Mouse (Mus musculus) hindbrain, embryonic 11.5 days (tissue): Measurements from ENCODE around the gene Med12. TPM values are rescaled to one million over a fixed set of nuclear protein-coding genes. Genes with fewer than 3 reads are reported as not detected.

Experiments used
- ATAC-seq: fragments of 200-750 bp; cut with Nextera tagmentation; 2 replicates; pipeline ENCODE4 v1.8.0; 2017; ENCODE audit warnings: mild to moderate bottlenecking, moderate TSS enrichment, moderate library complexity; ENCODE audit not compliant: low FRiP score
- DNase-seq: peaks from one replicate; pipeline ENCODE4 v3.0.0-alpha.2; 2015; ENCODE audit warnings: low spot score
- H3K27ac ChIP-seq: fragments of 300-500 bp; sonication (generic); 2 replicates; pipeline ENCODE4 v1.5.1; 2014; ENCODE audit warnings: mild to moderate bottlenecking, low read depth, low read length
- H3K27me3 ChIP-seq: fragments of 300-500 bp; sonication (generic); 2 replicates; pipeline ENCODE4 v1.6.1; 2014; ENCODE audit warnings: mild to moderate bottlenecking, low read length, moderate library complexity, mixed read lengths; ENCODE audit not compliant: control insufficient read depth, insufficient read depth
- H3K36me3 ChIP-seq: fragments of 300-500 bp; sonication (generic); 2 replicates; pipeline ENCODE4 v1.6.1; 2014; ENCODE audit warnings: mild to moderate bottlenecking, low read length, moderate library complexity, mixed read lengths; ENCODE audit not compliant: control insufficient read depth, insufficient read depth
- H3K4me1 ChIP-seq: fragments of 300-500 bp; sonication (generic); replicated peaks from 2 replicates; pipeline ENCODE4 v1.6.1; 2014; ENCODE audit warnings: low read length, mixed read lengths; ENCODE audit not compliant: control insufficient read depth, insufficient read depth
- H3K4me2 ChIP-seq: fragments of 300-500 bp; sonication (generic); replicated peaks from 2 replicates; pipeline ENCODE4 v1.6.1; 2014; ENCODE audit warnings: mild to moderate bottlenecking, low read depth, low read length
- H3K4me3 ChIP-seq: fragments of 300-500 bp; sonication (generic); 2 replicates; pipeline ENCODE4 v1.5.1; 2014; ENCODE audit warnings: low read depth, low read length
- H3K9ac ChIP-seq: fragments of 300-500 bp; sonication (generic); 2 replicates; pipeline ENCODE4 v1.6.1; 2014; ENCODE audit warnings: low read depth, low read length
- H3K9me3 ChIP-seq: fragments of 300-500 bp; sonication (generic); 2 replicates; pipeline ENCODE4 v1.6.1; 2016; ENCODE audit warnings: low read length; ENCODE audit not compliant: control insufficient read depth
- WGBS: fragments of 180-500 bp; shearing (Covaris S2); extraction: QIAGEN DNeasy Blood & Tissue Kit; methylation state at CpG from one replicate; pipeline ENCODE4 v1.1.7; 2014; 5-methylcytosine and 5-hydroxymethylcytosine counted together
- polyA plus RNA-seq: library from polyadenylated mRNA; unstranded; fragments of >200 nt; fragmentation: Nextera tagmentation; extraction: Ambion mirVana; gene quantifications from 2 replicates; pipeline ENCODE4 v1.2.1, GENCODE M21; 2014

The Med12 gene
- polyA plus RNA-seq, 1 experiment from 2014 or later: 44.3 TPM

GRCm38 (mm10) chrX:101268025-101268754, 5.6 kb upstream of the Med12 start, which contains the start of gene Il2rg:
TSS of gene Il2rg (minus strand) at chrX:101268255.
- Histone ChIP-seq H3K9me3 (no peaks in the 10 kb centered on the region), H3K27ac (no peak within 1 kb of the TSS), H3K36me3 (no peaks in the 10 kb centered on the region), H3K4me3 (no peak within 1 kb of the TSS), H3K9ac (no peak within 1 kb of the TSS), H3K4me1 (no peaks in the 10 kb centered on the region), H3K4me2 (no peak within 1 kb of the TSS), H3K27me3 (no peaks in the 10 kb centered on the region)
- DNase-seq: no peak
- WGBS: 76% methylated on average over 5 of the region's 5 CpGs
- no peak for ATAC-seq

DNA sequence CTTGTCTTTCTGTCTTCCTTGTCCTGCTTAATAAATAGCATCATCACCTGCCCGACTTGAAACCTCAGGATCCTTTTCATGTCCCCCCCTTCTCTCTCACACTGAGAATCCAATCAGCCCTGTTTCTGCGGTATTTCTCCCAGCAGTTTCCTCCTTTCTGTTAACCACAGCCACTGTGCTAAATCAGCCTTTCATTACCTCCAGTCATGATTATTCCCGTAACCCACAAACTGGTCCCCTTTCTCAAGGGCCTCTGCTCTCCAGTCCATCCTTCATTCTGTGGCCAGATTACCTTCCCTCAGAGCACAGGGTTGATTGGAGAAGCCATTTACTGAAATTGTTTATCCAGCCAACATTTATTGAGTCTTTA, 5.1 kb upstream of the Med12 start, which contains the start of gene Gm20489:
Gene Gm20489 (minus strand): TSS at position 269 of the 370 bp plus-strand sequence.
- H3K4me1 ChIP-seq: no peaks in the 10 kb centered on the region

DNA sequence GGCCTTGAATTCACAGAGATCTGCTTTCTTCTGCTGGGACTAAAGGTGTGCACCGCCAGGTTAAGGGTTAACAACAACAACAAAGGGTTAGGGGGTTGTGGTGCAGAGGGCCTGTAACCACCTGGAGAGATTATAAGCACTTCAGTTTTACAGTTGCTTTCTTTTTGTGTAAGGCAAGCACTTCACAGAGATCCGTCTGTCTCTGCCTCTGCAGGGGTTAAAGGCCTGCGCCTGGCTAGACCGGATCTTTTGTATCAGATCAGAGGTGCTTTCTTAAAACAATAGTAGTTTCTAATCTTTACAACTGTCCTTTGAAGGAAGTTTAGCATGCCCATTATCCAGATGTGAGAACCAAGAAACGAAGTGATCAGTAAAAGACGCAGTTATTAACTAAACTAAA, 420 bp upstream of the Med12 start:
- Histone ChIP-seq H3K9ac (0 out of 2 replicates have a peak overlapping the region, but pooled peaks have one; percentile 5), H3K27me3 (no peaks in the 10 kb centered on the region), H3K4me3 (peak overlapping the region; percentile 51), H3K9me3 (no peaks in the 10 kb centered on the region), H3K36me3 (no peaks in the 10 kb centered on the region), H3K4me1 (no peaks in the 10 kb centered on the region), H3K27ac (no peak overlapping the region), H3K4me2 (peak overlapping the region; percentile 6; the same call in 1 of the 2 replicates)
- no peak for DNase-seq
- WGBS: 17% methylated on average over 6 of the region's 6 CpGs
- 0 out of 2 replicates have a peak, but pooled peaks have one; percentile 4 for ATAC-seq

More for the DNA sequence above, 5.1 kb upstream of the Med12 start, which contains the start of gene Gm20489:
- DNase-seq (no peak), ATAC-seq (no peak)
- Histone ChIP-seq H3K4me2 (no peak within 1 kb of the TSS), H3K27me3 (no peaks in the 10 kb centered on the region), H3K9ac (no peak within 1 kb of the TSS), H3K27ac (no peak within 1 kb of the TSS), H3K4me3 (no peak within 1 kb of the TSS), H3K9me3 (no peaks in the 10 kb centered on the region), H3K36me3 (no peaks in the 10 kb centered on the region)
- WGBS: 70% methylated on average over 3 of the region's 3 CpGs

DNA sequence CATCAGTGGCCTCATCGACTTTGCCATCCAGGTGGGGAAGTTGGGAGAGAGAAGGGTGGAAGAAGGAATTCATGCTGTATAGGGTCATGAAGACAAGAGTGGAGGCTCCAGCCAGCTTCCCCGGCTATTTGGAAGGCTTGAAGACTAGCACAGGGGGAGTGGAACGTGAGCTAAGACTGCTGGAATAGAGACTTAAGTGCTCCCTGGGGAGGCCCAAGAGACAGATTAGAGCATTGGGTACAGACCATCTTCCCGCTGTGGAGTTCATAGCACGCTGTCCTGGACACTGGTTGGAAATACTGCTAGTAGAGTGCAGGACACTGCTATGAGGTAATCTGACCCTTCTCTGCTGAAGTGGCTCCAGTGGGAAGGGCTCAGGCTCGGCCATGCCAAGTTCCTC, 9.0 kb downstream of the Med12 start:
- Histone ChIP-seq H3K4me3 (no peak overlapping the region), H3K27ac (no peak overlapping the region), H3K9ac (no peak overlapping the region), H3K27me3 (no peaks in the 10 kb centered on the region), H3K4me1 (no peaks in the 10 kb centered on the region), H3K4me2 (no peak overlapping the region), H3K9me3 (no peaks in the 10 kb centered on the region), H3K36me3 (no peaks in the 10 kb centered on the region)
- WGBS: 74% methylated on average over 6 of the region's 6 CpGs
- DNase-seq (no peak), ATAC-seq (no peak)

- ATAC-seq (no peak), DNase-seq (peak; percentile 65)
- Histone ChIP-seq H3K27me3 (no peaks in the 10 kb centered on the region), H3K4me3 (no peak overlapping the region), H3K27ac (no peak overlapping the region), H3K9ac (no peak overlapping the region), H3K4me2 (no peak overlapping the region), H3K9me3 (no peaks in the 10 kb centered on the region), H3K36me3 (no peaks in the 10 kb centered on the region), H3K4me1 (no peaks in the 10 kb centered on the region)
- 33% methylated on average over 6 of the region's 6 CpGs for WGBS
These were observed 11.7 kb downstream of the Med12 start for GRCm38 (mm10) chrX:101285534-101285933.

DNA sequence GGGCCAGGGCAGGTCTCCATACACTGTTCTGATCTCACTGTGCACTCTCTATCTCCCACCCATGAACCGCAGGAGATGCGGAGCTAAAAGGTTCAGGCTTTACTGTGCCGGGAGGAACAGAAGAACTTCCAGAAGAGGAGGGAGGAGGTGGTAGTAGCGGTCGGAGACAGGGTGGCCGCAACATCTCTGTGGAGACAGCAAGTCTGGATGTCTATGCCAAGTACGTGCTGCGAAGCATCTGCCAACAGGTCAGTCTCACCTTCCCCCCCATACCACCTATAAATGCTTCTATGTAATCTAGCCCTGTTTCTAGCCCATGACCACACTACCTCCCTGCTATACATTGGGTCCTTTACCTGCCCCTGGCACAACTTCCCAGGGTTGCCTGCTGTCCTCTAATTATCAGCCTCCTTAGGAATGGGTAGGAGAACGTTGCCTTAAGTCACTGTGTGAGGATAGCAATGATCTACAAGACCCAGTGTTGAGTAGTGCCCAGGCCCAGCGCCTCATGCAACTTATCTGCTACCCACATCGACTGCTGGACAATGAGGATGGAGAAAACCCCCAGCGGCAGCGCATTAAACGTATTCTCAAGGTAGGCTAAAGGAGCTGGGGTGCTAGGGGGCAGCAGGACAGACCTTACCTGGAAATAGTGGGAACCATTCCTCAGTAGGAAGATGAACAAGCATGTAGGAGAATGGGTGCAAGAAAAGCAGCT, 12.3 kb downstream of the Med12 start:
- Histone ChIP-seq H3K9ac (no peak overlapping the region), H3K27me3 (no peaks in the 10 kb centered on the region), H3K27ac (no peak overlapping the region), H3K36me3 (no peaks in the 10 kb centered on the region), H3K4me2 (no peak overlapping the region), H3K9me3 (no peaks in the 10 kb centered on the region), H3K4me3 (no peak overlapping the region), H3K4me1 (no peaks in the 10 kb centered on the region)
- DNase-seq (no peak), ATAC-seq (no peak)
- 91% methylated on average over 14 of the region's 14 CpGs for WGBS

DNA sequence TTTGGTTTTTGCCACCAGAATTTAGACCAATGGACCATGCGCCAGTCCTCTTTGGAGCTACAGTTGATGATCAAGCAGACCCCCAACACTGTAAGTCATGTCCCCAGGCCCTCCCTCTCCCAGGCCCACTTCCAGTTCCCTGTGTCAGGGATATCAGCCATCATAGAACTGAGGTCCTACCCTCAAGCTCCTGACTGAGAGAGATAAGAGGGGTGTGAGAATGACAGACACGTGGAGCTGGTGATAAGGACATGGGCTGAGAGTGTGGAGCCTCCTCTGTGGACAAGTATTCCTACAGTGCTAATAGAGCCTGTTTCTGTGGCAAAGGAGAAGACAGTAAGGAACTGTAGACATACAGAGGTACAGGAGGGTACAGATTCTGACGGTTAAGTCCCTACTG, 13.7 kb downstream of the Med12 start:
- Histone ChIP-seq H3K27me3 (no peaks in the 10 kb centered on the region), H3K4me3 (no peak overlapping the region), H3K27ac (no peak overlapping the region), H3K36me3 (no peaks in the 10 kb centered on the region), H3K4me2 (no peak overlapping the region), H3K9me3 (no peaks in the 10 kb centered on the region), H3K4me1 (no peaks in the 10 kb centered on the region), H3K9ac (no peak overlapping the region)
- DNase-seq: no peak
- no peak for ATAC-seq
- WGBS: 94% methylated on average over 3 of the region's 3 CpGs

GRCm38 (mm10) chrX:101288432-101288831, 14.6 kb downstream of the Med12 start:
- Histone ChIP-seq H3K27me3 (no peaks in the 10 kb centered on the region), H3K4me2 (no peak overlapping the region), H3K36me3 (no peaks in the 10 kb centered on the region)

More at GRCm38 (mm10) chrX:101288432-101288831, 14.6 kb downstream of the Med12 start:
- ATAC-seq (no peak), DNase-seq (no peak)
- Histone ChIP-seq H3K4me1 (no peaks in the 10 kb centered on the region), H3K9me3 (no peaks in the 10 kb centered on the region), H3K27ac (no peak overlapping the region), H3K4me3 (no peak overlapping the region), H3K9ac (no peak overlapping the region)
- 93% methylated on average over 6 of the region's 6 CpGs for WGBS
